24 mouse cellular contexts compared by ENCODE assay signal in the genomic region with DNA sequence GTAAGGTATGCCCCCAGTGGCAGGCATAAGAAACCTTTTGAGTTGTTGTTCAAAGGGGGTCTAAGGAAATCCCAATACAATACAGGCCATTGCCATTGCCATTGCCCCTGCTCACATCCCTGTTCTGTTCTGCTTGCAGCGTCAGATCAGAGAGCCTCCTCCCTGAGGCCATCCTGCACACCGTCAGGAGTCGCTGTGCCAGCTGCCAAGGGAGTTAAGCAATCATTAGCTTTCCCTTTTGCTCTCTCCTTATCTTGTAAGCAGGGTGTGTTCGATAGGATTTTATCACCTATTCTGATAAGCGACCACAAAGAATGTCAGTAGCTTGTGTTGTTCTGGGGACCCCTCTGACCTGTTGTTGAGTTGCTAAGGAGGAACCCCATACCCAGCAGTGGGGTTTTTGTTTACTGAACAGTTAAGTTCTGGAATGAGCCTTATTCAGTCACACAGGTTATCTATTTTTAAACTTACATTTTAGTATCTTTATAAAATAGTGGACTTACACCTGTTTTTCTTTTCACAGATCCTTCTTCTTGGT.
A peak's percentile ranks its signal among the peaks of the same experiment; 100 is the strongest.
DNase-seq lines count a peak whose midpoint lies in the region; ATAC-seq and TF ChIP-seq lines count a peak whose summit lies in the region.
"Had no signal": no experiment of that assay in that cellular context is flagged by ENCODE, and none has a peak within 500 bp of the region (broad histone marks: within the 10 kb centered on the region; RNA-seq: fewer than 3 reads in every experiment).

No protein-coding gene starts in this region.

- H3K27ac ChIP-seq in liver, embryonic 14.5 days: no peak overlapping the region
- H3K27ac ChIP-seq in liver, embryonic 11.5 days (ENCODE audit: low read depth, low read length): no peak overlapping the region
- H3K27ac ChIP-seq: heart, embryonic 13.5 days; hindbrain, embryonic 15.5 days; kidney, postnatal 0 days; layer of hippocampus, adult 2 months; midbrain, embryonic 12.5 days; neural tube, embryonic 13.5 days had no signal

- TF ChIP-seq EP300 in liver, embryonic 14.5 days (IDR thresholded peaks at IDR 0.05; ENCODE audit: low read depth): no peak

- 26% methylated on average over 5 of the region's 5 CpGs for WGBS in liver, embryonic 14.5 days (ENCODE audit: insufficient replicate concordance)
- 21% methylated on average over 5 of the region's 5 CpGs for WGBS in liver, embryonic 11.5 days

- no peak overlapping the region for H3K4me2 ChIP-seq in liver, embryonic 14.5 days (ENCODE audit: low read depth)
- no peak overlapping the region for H3K4me2 ChIP-seq in liver, embryonic 11.5 days
- H3K4me2 ChIP-seq: heart, embryonic 13.5 days; hindbrain, embryonic 15.5 days; lung, embryonic 14.5 days; midbrain, embryonic 12.5 days; neural tube, embryonic 13.5 days had no signal

- H3K27me3 ChIP-seq in liver, embryonic 14.5 days (ENCODE audit: control insufficient read depth, insufficient read depth, low read length): no peaks in the 10 kb centered on the region
- no peaks in the 10 kb centered on the region for H3K27me3 ChIP-seq in liver, embryonic 11.5 days (replicated peaks; ENCODE audit: control insufficient read depth, insufficient read depth, low read length)
- H3K27me3 ChIP-seq: hindbrain, embryonic 15.5 days; neural tube, embryonic 13.5 days; Patski had no signal

- no peak for DNase-seq in liver, embryonic 14.5 days (ENCODE audit: low read depth in 3 of 3, low spot score in 3 of 3)
- DNase-seq in liver, embryonic 11.5 days (ENCODE audit: low spot score): no peak
- DNase-seq in urinary bladder, postnatal 14 days (ENCODE audit: low spot score): peak; percentile 23
- DNase-seq in urinary bladder, adult 2 months (ENCODE audit: low spot score): no peak
- no peak for DNase-seq in kidney, postnatal 10 days
- DNase-seq in cerebellum, postnatal 4 days (ENCODE audit: low spot score in 2 of 2): no peak
- DNase-seq: adrenal gland, postnatal 36 days; cerebellum, adult 18-20 months; cerebellum, postnatal 36 days; gastrocnemius, postnatal 10 days; heart, adult 18-20 months; heart, postnatal 4 days; kidney, adult 18-20 months; layer of hippocampus, postnatal 36 days; lung, embryonic 14.5 days; right cerebral cortex, adult 18-20 months had no signal

- TF ChIP-seq CTCF in liver, embryonic 14.5 days (IDR thresholded peaks at IDR 0.05; ENCODE audit: low read depth): peak; percentile 9; the same call in 1 of the 2 replicates

- no peaks in the 10 kb centered on the region for H3K9me3 ChIP-seq in liver, embryonic 14.5 days (ENCODE audit: control insufficient read depth, low read length)
- no peaks in the 10 kb centered on the region for H3K9me3 ChIP-seq in liver, embryonic 11.5 days (ENCODE audit: control insufficient read depth, low read length)
- H3K9me3 ChIP-seq: hindbrain, embryonic 15.5 days; neural tube, embryonic 13.5 days had no signal

- H3K4me3 ChIP-seq in liver, embryonic 14.5 days (ENCODE audit: insufficient read depth in 1 of 2, low read depth in 2 of 2, low read length in 2 of 2): no peak overlapping the region
- H3K4me3 ChIP-seq in liver, embryonic 11.5 days (ENCODE audit: low read depth, low read length): no peak overlapping the region
- H3K4me3 ChIP-seq: heart, embryonic 13.5 days; hindbrain, embryonic 15.5 days; layer of hippocampus, adult 2 months; midbrain, embryonic 12.5 days; neural tube, embryonic 13.5 days had no signal

- no peak for ATAC-seq in liver, embryonic 14.5 days (ENCODE audit: insufficient read depth)
- no peak for ATAC-seq in liver, embryonic 11.5 days (replicated peaks; ENCODE audit: low FRiP score)
- peak; percentile 18; the same call in 1 of the 2 replicates for ATAC-seq in megakaryocyte progenitor cell, adult 5-6 weeks (replicated peaks; ENCODE audit: poor library complexity)
- ATAC-seq: Patski had no signal

- no peaks in the 10 kb centered on the region for H3K36me3 ChIP-seq in liver, embryonic 14.5 days (replicated peaks; ENCODE audit: control insufficient read depth, insufficient read depth, low read depth)
- H3K36me3 ChIP-seq in liver, embryonic 11.5 days (ENCODE audit: control insufficient read depth, insufficient read depth, low read length): no peaks in the 10 kb centered on the region
- H3K36me3 ChIP-seq: hindbrain, embryonic 15.5 days; midbrain, embryonic 12.5 days; neural tube, embryonic 13.5 days had no signal

- no peak overlapping the region for H3K9ac ChIP-seq in liver, embryonic 14.5 days (replicated peaks)
- no peak overlapping the region for H3K9ac ChIP-seq in liver, embryonic 11.5 days (ENCODE audit: low read depth, low read length)
- H3K9ac ChIP-seq: heart, embryonic 13.5 days; hindbrain, embryonic 15.5 days; lung, embryonic 14.5 days; midbrain, embryonic 12.5 days; neural tube, embryonic 13.5 days had no signal

- H3K4me1 ChIP-seq in liver, embryonic 14.5 days (replicated peaks; ENCODE audit: control insufficient read depth in 2 of 2, insufficient read depth in 2 of 2, low read length in 1 of 2): no peaks in the 10 kb centered on the region
- no peaks in the 10 kb centered on the region for H3K4me1 ChIP-seq in liver, embryonic 11.5 days (replicated peaks; ENCODE audit: control insufficient read depth, insufficient read depth, low read length)
- H3K4me1 ChIP-seq: midbrain, embryonic 12.5 days; neural tube, embryonic 13.5 days had no signal
